Mouse (Mus musculus): ENCODE measurements at regions not wholly inside any gene's neighbourhood (a gene's known extent, or its start where the extent isn't known, plus 50 kb on each side); places are given as distances from the start of the nearest gene placed in this dataset.

GRCm38 (mm10) chr9:87562796-87563195 is 168.3 kb downstream of the Tbx18 start:
- Histone ChIP-seq H3K4me3 (ENCODE audit: insufficient read depth in 1 of 2, low read depth in 2 of 2, low read length in 2 of 2) (no peak overlapping the region), H3K27ac (no peak overlapping the region), H3K36me3 (replicated peaks; ENCODE audit: control insufficient read depth, insufficient read depth, low read depth) (no peaks in the 10 kb centered on the region), H3K27me3 (ENCODE audit: control insufficient read depth, insufficient read depth, low read length) (no peaks in the 10 kb centered on the region), H3K9me3 (ENCODE audit: control insufficient read depth, low read length) (no peaks in the 10 kb centered on the region), H3K4me1 (replicated peaks; ENCODE audit: control insufficient read depth in 2 of 2, insufficient read depth in 2 of 2, low read length in 1 of 2) (no peaks in the 10 kb centered on the region), H3K4me2 (ENCODE audit: low read depth) (no peak overlapping the region), H3K9ac (replicated peaks) (no peak overlapping the region)
- WGBS (ENCODE audit: insufficient replicate concordance), result 48% methylated on average over 6 of the region's 6 CpGs
- TF ChIP-seq EP300 (IDR thresholded peaks at IDR 0.05; ENCODE audit: low read depth) (no peak), CTCF (IDR thresholded peaks at IDR 0.05; ENCODE audit: low read depth) (no peak)
- ATAC-seq (ENCODE audit: insufficient read depth) (no peak), DNase-seq (ENCODE audit: low read depth in 3 of 3, low spot score in 3 of 3) (no peak)

- Histone ChIP-seq H3K27me3 (ENCODE audit: control insufficient read depth, insufficient read depth, low read length) (no peaks in the 10 kb centered on the region), H3K4me1 (replicated peaks; ENCODE audit: control insufficient read depth in 2 of 2, insufficient read depth in 2 of 2, low read length in 1 of 2) (no peaks in the 10 kb centered on the region), H3K4me2 (ENCODE audit: low read depth) (no peak overlapping the region), H3K9ac (replicated peaks) (no peak overlapping the region), H3K36me3 (replicated peaks; ENCODE audit: control insufficient read depth, insufficient read depth, low read depth) (no peaks in the 10 kb centered on the region), H3K27ac (no peak overlapping the region), H3K4me3 (ENCODE audit: insufficient read depth in 1 of 2, low read depth in 2 of 2, low read length in 2 of 2) (no peak overlapping the region), H3K9me3 (ENCODE audit: control insufficient read depth, low read length) (no peaks in the 10 kb centered on the region)
- 47% methylated on average over 12 of the region's 12 CpGs for WGBS (ENCODE audit: insufficient replicate concordance)
- no peak for DNase-seq (ENCODE audit: low read depth in 3 of 3, low spot score in 3 of 3)
- no peak for ATAC-seq (ENCODE audit: insufficient read depth)
- TF ChIP-seq CTCF (IDR thresholded peaks at IDR 0.05; ENCODE audit: low read depth) (no peak), EP300 (IDR thresholded peaks at IDR 0.05; ENCODE audit: low read depth) (no peak)
Measured at GRCm38 (mm10) chr9:87557841-87558240, 173.2 kb downstream of the Tbx18 start.

GRCm38 (mm10) chr9:87556953-87557394 is 174.1 kb downstream of the Tbx18 start:
- Histone ChIP-seq H3K4me3 (ENCODE audit: insufficient read depth in 1 of 2, low read depth in 2 of 2, low read length in 2 of 2) (no peak overlapping the region), H3K9me3 (ENCODE audit: control insufficient read depth, low read length) (no peaks in the 10 kb centered on the region), H3K27me3 (ENCODE audit: control insufficient read depth, insufficient read depth, low read length) (no peaks in the 10 kb centered on the region), H3K4me1 (replicated peaks; ENCODE audit: control insufficient read depth in 2 of 2, insufficient read depth in 2 of 2, low read length in 1 of 2) (no peaks in the 10 kb centered on the region), H3K27ac (no peak overlapping the region), H3K36me3 (replicated peaks; ENCODE audit: control insufficient read depth, insufficient read depth, low read depth) (no peaks in the 10 kb centered on the region), H3K9ac (replicated peaks) (no peak overlapping the region), H3K4me2 (ENCODE audit: low read depth) (no peak overlapping the region)
- DNase-seq (ENCODE audit: low read depth in 3 of 3, low spot score in 3 of 3) (no peak), ATAC-seq (ENCODE audit: insufficient read depth) (no peak)
- 19% methylated on average over 8 of the region's 8 CpGs for WGBS (ENCODE audit: insufficient replicate concordance)
- TF ChIP-seq CTCF (IDR thresholded peaks at IDR 0.05; ENCODE audit: low read depth) (no peak), EP300 (IDR thresholded peaks at IDR 0.05; ENCODE audit: low read depth) (no peak)

- DNase-seq (ENCODE audit: low read depth in 3 of 3, low spot score in 3 of 3) (no peak), ATAC-seq (ENCODE audit: insufficient read depth) (no peak)
- TF ChIP-seq EP300 (IDR thresholded peaks at IDR 0.05; ENCODE audit: low read depth) (no peak), CTCF (IDR thresholded peaks at IDR 0.05; ENCODE audit: low read depth) (no peak)
- H3K9me3 ChIP-seq (ENCODE audit: control insufficient read depth, low read length), result no peaks in the 10 kb centered on the region
- H3K36me3 ChIP-seq (replicated peaks; ENCODE audit: control insufficient read depth, insufficient read depth, low read depth), result no peaks in the 10 kb centered on the region
- no peaks in the 10 kb centered on the region for H3K4me1 ChIP-seq (replicated peaks; ENCODE audit: control insufficient read depth in 2 of 2, insufficient read depth in 2 of 2, low read length in 1 of 2)
- H3K4me2 ChIP-seq (ENCODE audit: low read depth), result no peak overlapping the region
- no peak overlapping the region for H3K9ac ChIP-seq (replicated peaks)
- H3K27ac ChIP-seq, result no peak overlapping the region
- no peak overlapping the region for H3K4me3 ChIP-seq (ENCODE audit: insufficient read depth in 1 of 2, low read depth in 2 of 2, low read length in 2 of 2)
- H3K27me3 ChIP-seq (ENCODE audit: control insufficient read depth, insufficient read depth, low read length), result no peaks in the 10 kb centered on the region
- 26% methylated on average over 7 of the region's 7 CpGs for WGBS (ENCODE audit: insufficient replicate concordance)
Measured at GRCm38 (mm10) chr9:87556552-87556951, 174.5 kb downstream of the Tbx18 start.

- no peak overlapping the region for H3K9ac ChIP-seq (replicated peaks)
- no peaks in the 10 kb centered on the region for H3K27me3 ChIP-seq (ENCODE audit: control insufficient read depth, insufficient read depth, low read length)
- H3K27ac ChIP-seq, result no peak overlapping the region
- H3K36me3 ChIP-seq (replicated peaks; ENCODE audit: control insufficient read depth, insufficient read depth, low read depth), result no peaks in the 10 kb centered on the region
- 62% methylated on average over 8 of the region's 8 CpGs for WGBS (ENCODE audit: insufficient replicate concordance)
- H3K4me1 ChIP-seq (replicated peaks; ENCODE audit: control insufficient read depth in 2 of 2, insufficient read depth in 2 of 2, low read length in 1 of 2), result no peaks in the 10 kb centered on the region
- no peaks in the 10 kb centered on the region for H3K9me3 ChIP-seq (ENCODE audit: control insufficient read depth, low read length)
- no peak overlapping the region for H3K4me3 ChIP-seq (ENCODE audit: insufficient read depth in 1 of 2, low read depth in 2 of 2, low read length in 2 of 2)
- TF ChIP-seq CTCF (IDR thresholded peaks at IDR 0.05; ENCODE audit: low read depth) (no peak), EP300 (IDR thresholded peaks at IDR 0.05; ENCODE audit: low read depth) (no peak)
- ATAC-seq (ENCODE audit: insufficient read depth) (no peak), DNase-seq (ENCODE audit: low read depth in 3 of 3, low spot score in 3 of 3) (no peak)
- H3K4me2 ChIP-seq (ENCODE audit: low read depth), result no peak overlapping the region
Measured at GRCm38 (mm10) chr9:87533182-87533581, 197.9 kb downstream of the Tbx18 start.

Data from liver, embryonic 14.5 days (tissue).